In genomic region chr11:40624126-40624778, GRCm38 (mm10) we compare ENCODE assay signal across 25 mouse cellular contexts.
DNase-seq lines count a peak whose midpoint lies in the region; ATAC-seq lines count a peak whose summit lies in the region.
"Had no signal": no experiment of that assay in that cellular context is flagged by ENCODE, and none has a peak within 500 bp of the region (broad histone marks: within the 10 kb centered on the region; RNA-seq: fewer than 3 reads in every experiment).

No protein-coding gene starts in this region.

- no peak overlapping the region for H3K9ac ChIP-seq in forebrain, embryonic 11.5 days (ENCODE audit: low read length)
- no peak overlapping the region for H3K9ac ChIP-seq in midbrain, embryonic 13.5 days (replicated peaks)
- no peak overlapping the region for H3K9ac ChIP-seq in midbrain, embryonic 15.5 days
- H3K9ac ChIP-seq in forebrain, embryonic 15.5 days (replicated peaks), result no peak overlapping the region
- H3K9ac ChIP-seq: embryonic facial prominence, embryonic 12.5 days; limb, embryonic 12.5 days; liver, embryonic 12.5 days; liver, postnatal 0 days had no signal

- H3K9me3 ChIP-seq in forebrain, embryonic 11.5 days (ENCODE audit: control insufficient read depth, low read length), result no peaks in the 10 kb centered on the region
- H3K9me3 ChIP-seq in forebrain, embryonic 10.5 days, result no peaks in the 10 kb centered on the region
- no peaks in the 10 kb centered on the region for H3K9me3 ChIP-seq in midbrain, embryonic 13.5 days
- no peaks in the 10 kb centered on the region for H3K9me3 ChIP-seq in midbrain, embryonic 15.5 days
- H3K9me3 ChIP-seq in forebrain, embryonic 15.5 days, result no peaks in the 10 kb centered on the region
- H3K9me3 ChIP-seq: embryonic facial prominence, embryonic 12.5 days; limb, embryonic 12.5 days; liver, embryonic 12.5 days; megakaryocyte, embryonic 14.5 days had no signal

- DNase-seq in forebrain, embryonic 11.5 days (ENCODE audit: low spot score), result no peak
- no peak for DNase-seq in forebrain, embryonic 10.5 days (ENCODE audit: extremely low spot score, low spot score)
- peak; percentile 79 for DNase-seq in Muller cell, postnatal 12 days (ENCODE audit: inconsistent ontology term)
- DNase-seq in heart, adult 8-10 months (ENCODE audit: low spot score), result no peak
- no peak for DNase-seq in T-cell, adult 2 months (ENCODE audit: low spot score)
- DNase-seq: adrenal gland, postnatal 10 days; cerebellum, adult 11 months; cerebellum, adult 9-10 months; cerebellum, postnatal 36 days; heart, postnatal 14 days; kidney, adult 11 months; kidney, postnatal 14 days; liver, postnatal 0 days; lung, postnatal 36 days; right cerebral cortex, postnatal 14 days; thymus, postnatal 4 days had no signal

- no peak overlapping the region for H3K4me3 ChIP-seq in forebrain, embryonic 11.5 days (ENCODE audit: low read depth, low read length)
- H3K4me3 ChIP-seq in forebrain, embryonic 10.5 days, result no peak overlapping the region
- H3K4me3 ChIP-seq in midbrain, embryonic 13.5 days (replicated peaks), result no peak overlapping the region
- no peak overlapping the region for H3K4me3 ChIP-seq in midbrain, embryonic 15.5 days
- H3K4me3 ChIP-seq in forebrain, embryonic 15.5 days, result no peak overlapping the region
- H3K4me3 ChIP-seq: embryonic facial prominence, embryonic 12.5 days; limb, embryonic 12.5 days; liver, embryonic 12.5 days; megakaryocyte, embryonic 14.5 days had no signal

- no peak overlapping the region for H3K4me2 ChIP-seq in forebrain, embryonic 11.5 days (ENCODE audit: low read depth, low read length, severe bottlenecking)
- no peak overlapping the region for H3K4me2 ChIP-seq in midbrain, embryonic 13.5 days (replicated peaks)
- H3K4me2 ChIP-seq in midbrain, embryonic 15.5 days, result no peak overlapping the region
- no peak overlapping the region for H3K4me2 ChIP-seq in forebrain, embryonic 15.5 days (replicated peaks)
- H3K4me2 ChIP-seq: embryonic facial prominence, embryonic 12.5 days; limb, embryonic 12.5 days; liver, embryonic 12.5 days had no signal

- no peaks in the 10 kb centered on the region for H3K27me3 ChIP-seq in forebrain, embryonic 11.5 days (ENCODE audit: control insufficient read depth, insufficient read depth, low read length)
- peaks cover 6% of the 10 kb centered on the region; the same call in 1 of the 2 replicates for H3K27me3 ChIP-seq in forebrain, embryonic 10.5 days (ENCODE audit: poor library complexity, severe bottlenecking)
- no peaks in the 10 kb centered on the region for H3K27me3 ChIP-seq in midbrain, embryonic 13.5 days
- no peaks in the 10 kb centered on the region for H3K27me3 ChIP-seq in midbrain, embryonic 15.5 days (replicated peaks)
- H3K27me3 ChIP-seq in forebrain, embryonic 15.5 days, result no peaks in the 10 kb centered on the region
- H3K27me3 ChIP-seq: CH12.LX; embryonic facial prominence, embryonic 12.5 days; limb, embryonic 12.5 days; liver, embryonic 12.5 days; megakaryocyte, embryonic 14.5 days had no signal

- peak; percentile 85 for ATAC-seq in forebrain, embryonic 11.5 days (replicated peaks; ENCODE audit: low FRiP score)
- 0 out of 2 replicates have a peak, but pooled peaks have one; percentile 43 for ATAC-seq in midbrain, embryonic 13.5 days
- ATAC-seq in midbrain, embryonic 15.5 days (replicated peaks), result no peak
- peak; percentile 90 for ATAC-seq in forebrain, embryonic 15.5 days (replicated peaks)
- ATAC-seq: inflammation-experienced regulatory T-cells, adult 6 months; liver, embryonic 12.5 days; liver, postnatal 0 days had no signal

- no peak overlapping the region for H3K27ac ChIP-seq in forebrain, embryonic 11.5 days (ENCODE audit: low read depth, low read length)
- no peak overlapping the region for H3K27ac ChIP-seq in forebrain, embryonic 10.5 days
- H3K27ac ChIP-seq in midbrain, embryonic 13.5 days, result no peak overlapping the region
- no peak overlapping the region for H3K27ac ChIP-seq in midbrain, embryonic 15.5 days
- H3K27ac ChIP-seq in forebrain, embryonic 15.5 days (replicated peaks), result no peak overlapping the region
- H3K27ac ChIP-seq: embryonic facial prominence, embryonic 12.5 days; limb, embryonic 12.5 days; liver, embryonic 12.5 days had no signal

- no peaks in the 10 kb centered on the region for H3K36me3 ChIP-seq in forebrain, embryonic 11.5 days (ENCODE audit: control insufficient read depth, insufficient read depth, low read length)
- no peaks in the 10 kb centered on the region for H3K36me3 ChIP-seq in forebrain, embryonic 10.5 days (replicated peaks)
- H3K36me3 ChIP-seq in midbrain, embryonic 13.5 days, result no peaks in the 10 kb centered on the region
- H3K36me3 ChIP-seq in midbrain, embryonic 15.5 days (replicated peaks), result no peaks in the 10 kb centered on the region
- H3K36me3 ChIP-seq in forebrain, embryonic 15.5 days, result no peaks in the 10 kb centered on the region
- H3K36me3 ChIP-seq: embryonic facial prominence, embryonic 12.5 days; limb, embryonic 12.5 days; liver, embryonic 12.5 days had no signal

- H3K4me1 ChIP-seq in forebrain, embryonic 11.5 days (replicated peaks; ENCODE audit: control insufficient read depth, insufficient read depth, low read length), result no peaks in the 10 kb centered on the region; the same call in 1 of the 2 replicates
- peaks cover 18% of the 10 kb centered on the region for H3K4me1 ChIP-seq in forebrain, embryonic 10.5 days
- H3K4me1 ChIP-seq in midbrain, embryonic 13.5 days (replicated peaks), result no peaks in the 10 kb centered on the region
- 0 out of 2 replicates have a peak, but pooled peaks cover 2% of the 10 kb centered on the region for H3K4me1 ChIP-seq in midbrain, embryonic 15.5 days
- H3K4me1 ChIP-seq in forebrain, embryonic 15.5 days, result peaks cover 17% of the 10 kb centered on the region
- H3K4me1 ChIP-seq: embryonic facial prominence, embryonic 12.5 days; limb, embryonic 12.5 days; liver, embryonic 12.5 days; megakaryocyte, embryonic 14.5 days had no signal

- WGBS in forebrain, embryonic 11.5 days, result 54% methylated on average over 3 of the region's 3 CpGs
- WGBS in forebrain, embryonic 10.5 days, result 71% methylated on average over 3 of the region's 3 CpGs
- 67% methylated on average over 3 of the region's 3 CpGs for WGBS in midbrain, embryonic 13.5 days
- 61% methylated on average over 3 of the region's 3 CpGs for WGBS in midbrain, embryonic 15.5 days
- WGBS in forebrain, embryonic 15.5 days, result 18% methylated on average over 3 of the region's 3 CpGs
